Mouse (Mus musculus) T-cell, adult 2 months (primary cell): ENCODE results near the gene Apbb1ip.

Experiments used
- DNase-seq: peaks from one replicate; pipeline ENCODE4 v3.0.0; 2022; ENCODE audit warnings: low spot score

Apbb1ip gene

GRCm38 (mm10) chr2:22775681-22776080 is 1.8 kb downstream of the Apbb1ip start:
- DNase-seq, result no peak

- no peak for DNase-seq
Observed at GRCm38 (mm10) chr2:22776568-22777230, 2.8 kb downstream of the Apbb1ip start.

GRCm38 (mm10) chr2:22777757-22778156 is 3.9 kb downstream of the Apbb1ip start:
- DNase-seq, result no peak

GRCm38 (mm10) chr2:22780884-22781283 is 7.0 kb downstream of the Apbb1ip start:
- no peak for DNase-seq

- DNase-seq, result no peak
Observed at GRCm38 (mm10) chr2:22781387-22782009, 7.6 kb downstream of the Apbb1ip start.

- DNase-seq, result no peak
Observed at GRCm38 (mm10) chr2:22782057-22782456, 8.2 kb downstream of the Apbb1ip start.

- DNase-seq, result no peak
Observed at GRCm38 (mm10) chr2:22783137-22783638, 9.3 kb downstream of the Apbb1ip start.

- DNase-seq, result peak; percentile 94
Observed at GRCm38 (mm10) chr2:22784186-22784585, 10.3 kb downstream of the Apbb1ip start.

- DNase-seq, result no peak
Observed at GRCm38 (mm10) chr2:22784771-22785170, 10.9 kb downstream of the Apbb1ip start.

- no peak for DNase-seq
Observed at GRCm38 (mm10) chr2:22788658-22789057, 14.8 kb downstream of the Apbb1ip start.

- DNase-seq, result no peak
Observed at GRCm38 (mm10) chr2:22789576-22789975, 15.7 kb downstream of the Apbb1ip start.

GRCm38 (mm10) chr2:22790435-22790834 is 16.5 kb downstream of the Apbb1ip start:
- no peak for DNase-seq

GRCm38 (mm10) chr2:22795087-22795486 is 21.2 kb downstream of the Apbb1ip start:
- DNase-seq, result no peak

GRCm38 (mm10) chr2:22796487-22796886 is 22.6 kb downstream of the Apbb1ip start:
- no peak for DNase-seq

GRCm38 (mm10) chr2:22799430-22800041 is 25.6 kb downstream of the Apbb1ip start:
- no peak for DNase-seq

- DNase-seq, result peak; percentile 77
Observed at GRCm38 (mm10) chr2:22805589-22805988, 31.7 kb downstream of the Apbb1ip start.

GRCm38 (mm10) chr2:22806576-22806975 is 32.7 kb downstream of the Apbb1ip start:
- no peak for DNase-seq

- peak; percentile 74 for DNase-seq
Observed at GRCm38 (mm10) chr2:22807312-22807711, 33.4 kb downstream of the Apbb1ip start.

- peak; percentile 75 for DNase-seq
Observed at GRCm38 (mm10) chr2:22810851-22811250, 37.0 kb downstream of the Apbb1ip start.

GRCm38 (mm10) chr2:22811466-22811865 is 37.6 kb downstream of the Apbb1ip start:
- DNase-seq, result peak; percentile 47

GRCm38 (mm10) chr2:22813921-22814320 is 40.0 kb downstream of the Apbb1ip start:
- DNase-seq, result no peak

GRCm38 (mm10) chr2:22815674-22816073 is 41.8 kb downstream of the Apbb1ip start:
- DNase-seq, result no peak

- no peak for DNase-seq
Observed at GRCm38 (mm10) chr2:22816231-22816630, 42.3 kb downstream of the Apbb1ip start.
